Mouse (Mus musculus): ENCODE data around the gene Frmd8. TPM values are rescaled to one million over a fixed set of nuclear protein-coding genes. Genes with fewer than 3 reads are reported as not detected.

The Frmd8 gene
- total RNA-seq, 1 experiment, result 35.7 TPM

DNA sequence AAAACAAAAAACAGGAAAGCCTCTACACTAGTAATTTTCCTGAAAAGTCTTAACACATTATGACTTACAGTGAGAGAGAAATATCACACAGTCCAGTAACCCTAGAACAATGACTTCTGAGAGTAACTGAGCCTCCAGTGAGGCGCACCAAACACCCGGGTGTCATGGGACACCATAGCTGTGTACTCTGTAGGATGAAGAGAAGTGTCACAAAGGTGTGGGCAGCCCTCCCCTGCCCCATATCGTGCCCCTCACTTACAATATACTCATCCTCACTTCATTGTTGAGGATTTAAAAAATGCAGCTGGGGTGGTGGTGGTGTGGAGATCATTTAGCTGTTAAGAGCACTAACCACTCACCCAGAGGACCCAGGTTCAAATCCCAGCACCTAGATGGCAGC, 46.9 kb downstream of the Frmd8 start:
- Histone ChIP-seq H3K27ac (ENCODE audit: insufficient read depth, low read depth, low read length, poor library complexity, severe bottlenecking) (no peak overlapping the region), H3K9me3 (ENCODE audit: control insufficient read depth, insufficient read depth, low read depth, low read length) (no peaks in the 10 kb centered on the region), H3K4me1 (ENCODE audit: control insufficient read depth in 2 of 2, insufficient read depth in 2 of 2, low read length in 2 of 2, poor library complexity in 1 of 2) (peaks cover 10 to 19% of the 10 kb centered on the region in 2 experiments), H3K9ac (ENCODE audit: insufficient read depth, low read depth, low read length, poor library complexity, severe bottlenecking) (no peak overlapping the region), H3K36me3 (ENCODE audit: control insufficient read depth, insufficient read depth, low read length, poor library complexity, severe bottlenecking) (peaks cover 4% of the 10 kb centered on the region; the same call in 1 of the 2 replicates), H3K4me3 (ENCODE audit: insufficient read depth in 1 of 2, low read depth in 1 of 2, low read length in 2 of 2, poor library complexity in 1 of 2, severe bottlenecking in 1 of 2) (no peak overlapping the region)
- TF ChIP-seq ZC3H11A (IDR thresholded peaks at IDR 0.05; ENCODE audit: borderline replicate concordance, low read depth, low read length), result no peak
- no peak for TF ChIP-seq MAFK (IDR thresholded peaks at IDR 0.05; ENCODE audit: insufficient read depth, low read depth, low read length)
- TF ChIP-seq CHD2 (IDR thresholded peaks at IDR 0.05; ENCODE audit: low read depth, low read length), result no peak
- no peak for TF ChIP-seq ZNF384 (IDR thresholded peaks at IDR 0.05; ENCODE audit: low read depth, low read length)
- TF ChIP-seq HCFC1 (IDR thresholded peaks at IDR 0.05; ENCODE audit: borderline replicate concordance, insufficient read depth, low read length), result no peak
- no peak for DNase-seq (ENCODE audit: low read depth, low spot score)
- in situ Hi-C loops (cut with MboI; ENCODE audit: low sequenced_read_pairs in 2 of 2, unreplicated experiment in 2 of 2), result no loop called here

DNA sequence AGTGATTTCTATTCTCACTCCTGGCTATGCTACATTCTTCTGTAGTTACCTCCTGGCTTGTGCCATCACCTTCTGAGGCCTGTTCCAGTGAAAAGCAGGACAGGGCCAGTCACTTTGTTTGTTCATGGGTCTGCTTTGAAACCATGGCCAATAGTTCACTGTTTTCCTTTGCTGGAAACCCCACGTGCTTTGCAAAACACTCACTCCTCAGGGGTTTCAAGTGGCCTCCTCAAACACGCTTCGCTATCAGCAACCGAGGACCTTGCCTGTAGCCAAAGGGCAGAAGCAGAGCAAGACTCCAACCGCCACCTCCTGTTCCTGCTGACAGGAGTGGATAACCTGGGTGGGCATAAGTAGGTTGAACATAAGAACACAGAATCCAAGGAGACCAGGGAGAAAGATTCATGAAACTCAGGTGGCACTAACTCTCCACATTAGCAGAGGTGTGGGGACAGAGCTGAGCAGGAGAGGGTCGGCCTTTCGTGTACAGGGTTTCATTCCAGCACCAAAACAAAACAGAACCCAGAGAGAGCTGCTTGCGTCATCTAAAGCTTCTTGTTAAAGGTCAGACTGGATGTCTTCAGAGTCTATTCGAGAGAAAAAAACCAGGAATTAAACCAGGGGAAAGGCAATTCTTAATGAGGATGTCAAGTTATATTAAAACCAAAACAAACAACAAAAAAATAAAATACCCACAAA, 47.5 kb downstream of the Frmd8 start:
- in situ Hi-C loops (cut with MboI; ENCODE audit: low sequenced_read_pairs in 2 of 2, unreplicated experiment in 2 of 2), result no loop called here
- no peak overlapping the region for H3K27ac ChIP-seq (ENCODE audit: insufficient read depth, low read depth, low read length, poor library complexity, severe bottlenecking)
- peaks cover 4% of the 10 kb centered on the region; the same call in 1 of the 2 replicates for H3K36me3 ChIP-seq (ENCODE audit: control insufficient read depth, insufficient read depth, low read length, poor library complexity, severe bottlenecking)
- TF ChIP-seq MAFK (IDR thresholded peaks at IDR 0.05; ENCODE audit: insufficient read depth, low read depth, low read length) (no peak), CHD2 (IDR thresholded peaks at IDR 0.05; ENCODE audit: low read depth, low read length) (no peak), HCFC1 (IDR thresholded peaks at IDR 0.05; ENCODE audit: borderline replicate concordance, insufficient read depth, low read length) (no peak), ZC3H11A (IDR thresholded peaks at IDR 0.05; ENCODE audit: borderline replicate concordance, low read depth, low read length) (no peak), ZNF384 (IDR thresholded peaks at IDR 0.05; ENCODE audit: low read depth, low read length) (no peak)
- DNase-seq (ENCODE audit: low read depth, low spot score), result no peak
- H3K9ac ChIP-seq (ENCODE audit: insufficient read depth, low read depth, low read length, poor library complexity, severe bottlenecking), result no peak overlapping the region
- no peak overlapping the region for H3K4me3 ChIP-seq (ENCODE audit: insufficient read depth in 1 of 2, low read depth in 1 of 2, low read length in 2 of 2, poor library complexity in 1 of 2, severe bottlenecking in 1 of 2)
- H3K4me1 ChIP-seq (ENCODE audit: control insufficient read depth in 2 of 2, insufficient read depth in 2 of 2, low read length in 2 of 2, poor library complexity in 1 of 2), result peaks cover 12 to 21% of the 10 kb centered on the region in 2 experiments
- no peaks in the 10 kb centered on the region for H3K9me3 ChIP-seq (ENCODE audit: control insufficient read depth, insufficient read depth, low read depth, low read length)

DNA sequence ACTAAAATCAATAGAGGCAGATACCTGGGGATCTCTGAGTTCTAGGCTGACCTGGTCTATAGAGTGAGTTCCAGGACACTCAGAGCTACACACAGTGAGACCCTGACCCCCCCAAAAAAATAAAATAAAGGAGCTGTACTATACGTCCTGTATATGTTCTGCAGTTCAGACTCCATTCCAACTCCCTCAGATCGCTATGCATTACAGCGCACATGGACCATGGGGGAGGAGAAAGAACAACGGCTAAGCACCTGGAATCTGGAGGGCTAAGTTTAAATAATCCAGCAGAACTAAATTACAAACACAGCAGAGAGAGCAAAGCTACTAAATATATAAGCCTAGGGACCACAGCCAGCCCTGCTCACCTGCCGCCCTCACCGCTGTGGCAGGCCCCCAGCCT, 48.0 kb downstream of the Frmd8 start:
- Histone ChIP-seq H3K4me3 (ENCODE audit: insufficient read depth in 1 of 2, low read depth in 1 of 2, low read length in 2 of 2, poor library complexity in 1 of 2, severe bottlenecking in 1 of 2) (no peak overlapping the region), H3K9ac (ENCODE audit: insufficient read depth, low read depth, low read length, poor library complexity, severe bottlenecking) (no peak overlapping the region), H3K4me1 (ENCODE audit: control insufficient read depth in 2 of 2, insufficient read depth in 2 of 2, low read length in 2 of 2, poor library complexity in 1 of 2) (peaks cover 12 to 25% of the 10 kb centered on the region in 2 experiments), H3K9me3 (ENCODE audit: control insufficient read depth, insufficient read depth, low read depth, low read length) (no peaks in the 10 kb centered on the region), H3K36me3 (ENCODE audit: control insufficient read depth, insufficient read depth, low read length, poor library complexity, severe bottlenecking) (peaks cover 4% of the 10 kb centered on the region; the same call in 1 of the 2 replicates), H3K27ac (ENCODE audit: insufficient read depth, low read depth, low read length, poor library complexity, severe bottlenecking) (no peak overlapping the region)
- in situ Hi-C loops (cut with MboI; ENCODE audit: low sequenced_read_pairs in 2 of 2, unreplicated experiment in 2 of 2), result no loop called here
- TF ChIP-seq MAFK (IDR thresholded peaks at IDR 0.05; ENCODE audit: insufficient read depth, low read depth, low read length) (no peak), HCFC1 (IDR thresholded peaks at IDR 0.05; ENCODE audit: borderline replicate concordance, insufficient read depth, low read length) (no peak), ZC3H11A (IDR thresholded peaks at IDR 0.05; ENCODE audit: borderline replicate concordance, low read depth, low read length) (no peak), ZNF384 (IDR thresholded peaks at IDR 0.05; ENCODE audit: low read depth, low read length) (no peak), CHD2 (IDR thresholded peaks at IDR 0.05; ENCODE audit: low read depth, low read length) (no peak)
- DNase-seq (ENCODE audit: low read depth, low spot score), result no peak

DNA sequence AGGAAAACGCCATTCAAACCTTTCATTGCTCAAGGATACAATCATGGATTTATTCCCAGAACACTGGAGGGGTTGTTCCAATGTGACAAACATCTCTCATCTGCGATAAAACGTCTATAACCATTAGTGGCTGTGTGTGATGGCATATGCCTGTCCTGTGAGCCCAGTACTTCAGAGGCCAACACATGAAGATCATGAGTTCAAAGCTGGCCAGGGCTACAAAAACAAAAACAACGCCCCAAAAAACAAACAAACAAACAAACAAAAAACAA, 48.4 kb downstream of the Frmd8 start:
- Histone ChIP-seq H3K27ac (ENCODE audit: insufficient read depth, low read depth, low read length, poor library complexity, severe bottlenecking) (no peak overlapping the region), H3K9ac (ENCODE audit: insufficient read depth, low read depth, low read length, poor library complexity, severe bottlenecking) (no peak overlapping the region), H3K36me3 (ENCODE audit: control insufficient read depth, insufficient read depth, low read length, poor library complexity, severe bottlenecking) (peaks cover 4% of the 10 kb centered on the region; the same call in 1 of the 2 replicates), H3K9me3 (ENCODE audit: control insufficient read depth, insufficient read depth, low read depth, low read length) (no peaks in the 10 kb centered on the region), H3K4me1 (ENCODE audit: control insufficient read depth in 2 of 2, insufficient read depth in 2 of 2, low read length in 2 of 2, poor library complexity in 1 of 2) (peaks cover 12 to 25% of the 10 kb centered on the region in 2 experiments), H3K4me3 (ENCODE audit: insufficient read depth in 1 of 2, low read depth in 1 of 2, low read length in 2 of 2, poor library complexity in 1 of 2, severe bottlenecking in 1 of 2) (no peak overlapping the region)
- no peak for DNase-seq (ENCODE audit: low read depth, low spot score)
- TF ChIP-seq MAFK (IDR thresholded peaks at IDR 0.05; ENCODE audit: insufficient read depth, low read depth, low read length), result no peak
- TF ChIP-seq ZC3H11A (IDR thresholded peaks at IDR 0.05; ENCODE audit: borderline replicate concordance, low read depth, low read length), result no peak
- no peak for TF ChIP-seq CHD2 (IDR thresholded peaks at IDR 0.05; ENCODE audit: low read depth, low read length)
- TF ChIP-seq ZNF384 (IDR thresholded peaks at IDR 0.05; ENCODE audit: low read depth, low read length), result no peak
- no peak for TF ChIP-seq HCFC1 (IDR thresholded peaks at IDR 0.05; ENCODE audit: borderline replicate concordance, insufficient read depth, low read length)
- in situ Hi-C loops (cut with MboI; ENCODE audit: low sequenced_read_pairs in 2 of 2, unreplicated experiment in 2 of 2), result no loop called here
